Mouse (Mus musculus): ENCODE measurements around the gene Mns1. TPM values are rescaled to one million over a fixed set of nuclear protein-coding genes. Genes with fewer than 3 reads are reported as not detected.

The Mns1 gene
- 4.2 and 6.0 TPM in 2 replicates for polyA plus RNA-seq (2015; fragmentation: Nextera tagmentation; extraction: Ambion mirVana)

DNA sequence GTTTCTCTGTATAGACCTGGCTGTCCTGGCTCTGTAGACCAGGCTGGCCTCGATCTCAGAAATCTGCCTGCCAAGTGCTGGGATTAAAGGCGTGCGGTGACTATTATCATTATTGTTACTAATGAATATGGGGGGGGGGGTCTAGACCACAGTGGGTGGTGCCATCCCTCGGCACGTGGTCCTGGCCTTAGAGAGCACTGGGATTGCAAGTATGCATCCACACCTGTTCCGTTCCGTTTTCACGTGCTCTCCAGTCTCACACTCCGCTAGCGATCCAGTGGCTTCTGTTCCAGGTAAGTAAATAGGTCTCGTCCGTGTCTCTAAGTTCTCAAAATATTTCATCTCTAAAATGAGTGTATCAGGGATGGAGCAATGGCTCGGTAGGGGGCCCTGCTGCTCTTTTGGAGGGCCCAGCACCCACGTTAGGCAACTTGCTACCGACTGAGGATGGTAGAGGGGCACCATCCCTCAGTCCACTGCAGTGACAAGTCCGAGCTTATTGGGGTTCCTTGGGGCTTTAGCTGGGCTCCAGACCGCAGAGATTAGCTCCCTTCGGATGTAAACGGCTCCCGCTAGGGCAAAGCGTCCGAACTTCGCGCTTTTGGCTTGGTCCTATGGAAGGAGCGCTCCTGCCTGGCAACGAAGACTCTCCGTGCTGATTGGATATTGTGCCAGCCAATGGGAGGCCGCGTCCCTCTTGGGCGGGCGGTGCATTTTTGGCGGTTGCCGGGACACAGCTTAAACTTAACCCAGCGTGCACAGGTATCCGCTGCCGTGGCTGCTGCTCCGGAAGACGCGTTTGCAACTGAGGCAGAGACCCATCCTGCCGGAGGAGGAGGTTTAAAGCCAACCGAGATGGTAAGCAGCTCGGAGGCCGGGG lies at the start of gene Mns1:
Gene Mns1, plus strand, starts transcription at position 190 of the 880 bp plus-strand sequence.

GRCm38 (mm10) chr9:72492194-72492565 lies 54.4 kb downstream of the Mns1 start, which contains the start of gene Tex9:
TSS of gene Tex9 (minus strand) at chr9:72492212.

Small RNA genes within 50 kb of the gene (microRNA-seq; reads per million reads assigned to microRNA genes)
- 0 reads per million in 2 experiments for gene Gm28010

Other genes starting within 250 kb of the Mns1 start
- 13.8 and 15.1 TPM in 2 replicates for gene Zfp280d, start 163.2 kb upstream of the Mns1 start, polyA plus RNA-seq (2015; fragmentation: Nextera tagmentation; extraction: Ambion mirVana)
- 4.5 and 5.8 TPM in 2 replicates for gene Tex9, start 54.2 kb downstream of the Mns1 start, polyA plus RNA-seq (2015; fragmentation: Nextera tagmentation; extraction: Ambion mirVana)
- 6.8 and 8.3 TPM in 2 replicates for gene Rfx7, start 94.2 kb downstream of the Mns1 start, polyA plus RNA-seq (2015; fragmentation: Nextera tagmentation; extraction: Ambion mirVana)
- gene Nedd4, start 224.3 kb downstream of the Mns1 start, polyA plus RNA-seq (2015; fragmentation: Nextera tagmentation; extraction: Ambion mirVana): 371 and 392 TPM in 2 replicates

Measured in skeletal muscle tissue, postnatal 0 days (tissue).